Mouse (Mus musculus): Measurements from ENCODE around the gene Uox. TPM values are rescaled to one million over a fixed set of nuclear protein-coding genes. Genes with fewer than 3 reads are reported as not detected.
A peak's percentile ranks its signal among the peaks of the same experiment; 100 is the strongest.

Gene Uox
- total RNA-seq (2021), result 10 to 100 TPM in 1 of 2 experiments, under 1 TPM in 1; 0.76 to 23.6 TPM
- long read RNA-seq, experiment 1, transcript Uox-201 (8 exons, 2,737 nt), result major isoform, 22 of 24 reads
- long read RNA-seq, experiment 1, partial matches to known transcripts, result 0 of 24 reads
- long read RNA-seq, experiment 1, other reads (novel, unspliced or antisense), result 2 of 24 reads
- long read RNA-seq, experiment 2, result 0 reads

DNA sequence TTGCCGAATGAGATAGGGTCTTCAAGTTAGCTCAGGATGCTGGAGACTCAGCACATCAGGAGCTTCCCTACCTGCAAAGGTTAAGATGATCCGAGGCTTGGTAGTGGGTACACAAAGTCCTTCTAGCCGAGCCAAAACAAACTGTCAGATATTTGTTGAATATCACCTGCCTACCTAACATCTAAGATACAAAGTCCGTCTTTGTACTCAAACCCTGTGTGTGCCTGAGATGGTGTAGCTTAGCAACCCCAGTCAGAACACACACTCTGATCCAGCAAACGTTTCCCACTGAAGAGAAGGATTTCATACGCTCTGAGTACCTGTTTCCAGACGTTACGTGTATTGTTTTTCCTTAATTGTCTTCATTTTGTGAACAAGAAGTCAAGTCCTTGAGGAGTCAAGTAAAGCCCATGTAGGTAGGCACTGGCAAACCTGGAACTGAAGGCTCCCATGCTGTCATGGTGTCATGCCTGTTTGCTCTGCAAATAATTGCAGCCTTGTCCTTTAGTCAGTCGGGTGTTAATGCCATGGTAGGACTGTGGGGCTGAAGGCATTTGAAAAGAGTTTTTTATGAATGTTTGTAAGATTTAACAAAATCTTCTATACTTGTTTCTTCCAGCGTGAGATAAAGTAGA is at the start of gene Uox:
Gene Uox, plus strand, starts transcription at position 279 of the 635 bp plus-strand sequence.
- DNase-seq (ENCODE audit: low spot score in 2 of 2), result no peak

DNA sequence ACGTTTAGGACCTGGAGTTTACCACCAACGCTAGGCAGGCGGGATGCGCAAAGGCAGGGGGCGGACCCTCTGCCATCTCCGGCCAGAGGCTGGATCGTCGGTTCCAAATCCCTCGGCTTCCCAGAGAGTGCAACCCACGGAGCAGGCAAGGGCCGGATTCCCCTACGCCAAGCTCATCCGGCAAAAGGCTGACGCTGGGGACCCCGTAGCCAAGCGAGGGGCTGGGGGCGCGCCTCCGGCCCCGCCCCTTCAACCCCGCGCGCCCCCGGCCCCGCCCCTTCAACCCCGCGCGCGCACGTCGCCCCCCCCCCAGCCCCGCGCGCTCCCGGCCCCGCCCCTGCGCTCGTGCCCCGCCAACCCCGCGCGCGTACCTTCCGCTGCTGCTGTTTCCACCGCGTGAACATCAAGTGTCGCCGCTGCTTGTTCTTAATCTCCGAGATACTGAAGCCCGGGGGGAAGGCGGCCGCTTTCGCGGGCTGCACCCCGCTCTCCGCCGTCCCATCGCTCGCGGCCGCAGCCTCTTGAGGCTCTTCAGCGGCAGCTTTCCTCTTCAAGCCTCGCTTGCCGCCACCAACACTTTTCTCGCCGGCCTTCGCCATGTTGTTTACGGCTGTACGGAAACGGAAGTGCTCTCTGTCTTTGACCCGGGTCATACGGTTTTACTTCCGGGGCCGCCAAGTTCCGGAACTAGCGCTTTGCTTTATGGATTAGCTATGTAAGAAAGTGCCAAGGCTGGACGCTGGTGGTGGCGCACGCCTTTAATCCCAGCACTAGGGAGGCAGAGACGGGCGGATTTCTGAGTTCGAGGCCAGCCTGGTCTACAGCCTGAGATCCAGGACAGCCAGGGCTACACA is 49.2 kb upstream of the Uox start, which contains the start of gene Rpf1:
Gene Rpf1, minus strand, starts transcription at position 632 of the 854 bp plus-strand sequence.
- peak; percentile 72 to 77 for DNase-seq (ENCODE audit: low spot score in 2 of 2)

DNA sequence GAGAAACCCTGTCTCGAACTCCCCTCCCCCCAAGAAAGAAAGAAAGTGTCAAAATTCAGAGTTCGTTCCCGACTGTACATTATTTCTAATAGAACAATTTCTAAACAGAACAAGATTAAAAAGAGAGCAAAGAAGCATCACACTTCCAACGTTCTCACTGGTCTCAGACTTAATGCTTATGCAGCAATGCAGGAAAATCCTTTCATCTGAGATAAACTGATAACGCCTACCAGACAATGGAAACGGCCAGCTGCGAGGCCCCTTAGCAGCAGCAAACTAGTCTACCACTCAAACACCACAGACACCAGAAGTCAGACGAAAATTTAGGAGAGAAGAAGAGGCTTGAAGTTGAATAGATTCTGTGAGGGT is 48.6 kb upstream of the Uox start:
- no peak for DNase-seq (ENCODE audit: low spot score in 2 of 2)

DNA sequence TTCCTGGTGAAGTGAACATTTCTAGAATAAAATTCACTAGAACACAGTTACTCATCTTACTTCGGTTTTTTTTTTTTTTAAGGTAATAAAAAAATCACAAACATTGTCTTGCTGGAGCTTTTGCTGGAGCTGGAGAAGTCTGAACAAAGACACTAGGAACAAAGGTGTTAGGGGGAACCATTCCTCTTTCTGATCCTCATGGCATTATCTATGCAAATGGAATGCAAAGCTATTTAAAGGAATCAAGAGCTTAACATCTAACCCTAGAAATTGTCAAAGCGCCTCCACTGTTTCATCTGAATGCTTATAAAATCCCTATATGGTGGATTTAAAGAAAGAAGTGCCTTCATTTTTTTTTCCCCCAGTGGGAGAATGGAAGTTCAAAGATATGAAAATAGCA is 41.9 kb upstream of the Uox start:
- no peak for DNase-seq (ENCODE audit: low spot score in 2 of 2)

DNA sequence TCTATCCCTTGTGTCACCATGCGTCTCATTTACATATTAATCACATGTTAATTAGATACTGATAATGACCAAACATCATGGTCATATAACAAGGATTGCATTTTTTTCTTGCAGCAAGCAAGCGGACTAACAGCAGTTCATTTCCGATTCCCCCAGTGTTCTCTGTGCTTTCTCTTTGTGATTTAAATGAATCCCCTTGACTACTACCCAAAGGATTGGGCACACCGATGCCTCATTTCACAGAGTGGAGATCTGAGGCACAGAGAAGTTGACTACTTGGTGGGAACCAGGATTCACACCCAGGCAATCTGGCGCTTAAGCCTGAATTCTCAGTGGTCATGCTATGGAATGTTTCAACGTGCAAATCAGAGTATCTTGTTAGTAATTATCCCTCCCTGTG is 35.2 kb upstream of the Uox start:
- no peak for DNase-seq (ENCODE audit: low spot score in 2 of 2)

DNA sequence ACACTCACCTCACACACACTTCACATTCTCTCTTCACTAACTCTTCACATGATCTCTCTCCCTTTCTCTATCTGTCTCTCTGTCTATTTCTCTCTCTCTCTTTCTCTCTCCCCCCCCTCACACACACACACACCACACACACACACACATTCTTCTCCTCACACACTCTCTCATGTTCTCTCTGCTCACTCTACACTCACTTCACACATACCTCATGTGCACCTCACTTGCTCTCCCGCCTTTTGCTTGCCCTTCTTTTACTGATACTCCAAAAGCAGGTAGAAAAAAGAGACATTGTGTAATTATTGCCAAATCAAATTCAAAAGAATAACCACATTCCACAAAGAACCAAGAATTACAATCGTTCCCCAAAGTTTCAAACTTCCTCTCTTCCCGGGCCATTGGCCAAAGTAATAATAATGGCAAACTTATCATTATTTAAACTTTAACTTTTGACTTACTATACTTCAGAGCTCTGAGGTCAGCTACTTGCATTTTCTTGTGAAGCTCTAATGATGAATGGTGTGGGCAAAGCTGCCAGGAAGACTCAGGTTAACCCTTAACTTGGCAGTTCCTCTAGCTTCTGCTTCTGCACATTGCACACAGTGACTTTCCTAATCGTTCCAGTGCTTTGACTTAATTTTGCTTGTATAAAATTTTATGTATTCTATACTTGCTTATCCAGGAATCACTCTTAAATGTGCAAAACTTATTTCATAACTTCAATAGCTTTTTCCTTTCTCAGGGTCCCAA is 29.5 kb upstream of the Uox start:
- no peak for DNase-seq (ENCODE audit: low spot score in 2 of 2)

DNA sequence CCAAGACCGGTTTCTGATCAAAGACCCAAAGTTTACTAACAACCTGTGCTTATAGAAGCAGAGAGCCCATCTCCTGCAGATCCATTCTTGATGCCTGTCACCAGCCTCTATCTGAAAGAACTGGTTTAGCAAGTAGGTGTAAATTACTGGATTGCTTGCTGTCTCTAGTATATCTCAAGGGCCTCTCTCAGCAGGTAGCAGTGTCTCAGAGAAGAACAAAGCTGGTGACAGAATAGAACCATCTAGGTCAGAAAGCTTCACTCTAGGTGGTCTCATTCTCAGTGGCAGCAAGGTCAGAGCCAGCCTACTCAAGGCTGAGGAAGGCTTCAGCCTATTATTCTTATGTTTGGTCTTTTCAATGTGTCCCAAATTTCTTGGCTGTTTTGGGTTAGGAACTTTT is 26.6 kb upstream of the Uox start:
- no peak for DNase-seq (ENCODE audit: low spot score in 2 of 2)

DNA sequence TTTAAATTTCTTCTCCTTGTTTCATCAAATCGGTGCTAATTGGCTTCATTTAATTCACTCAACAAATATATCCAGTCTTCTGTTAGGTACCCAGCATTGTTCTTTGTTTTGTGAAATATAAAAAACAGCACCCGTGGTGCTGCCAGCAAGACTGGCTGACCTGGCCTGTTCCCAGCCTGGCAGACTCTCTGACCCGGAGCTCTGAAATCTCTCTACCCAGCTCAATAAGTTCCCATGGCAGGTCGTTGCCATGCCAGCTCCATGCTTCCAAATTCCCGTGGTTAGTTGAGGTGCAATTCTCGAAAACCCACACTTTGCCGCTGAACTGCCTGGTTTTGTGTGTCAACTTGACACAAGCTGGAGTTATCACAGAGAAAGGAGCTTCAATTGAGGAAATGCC is 15.4 kb upstream of the Uox start:
- no peak for DNase-seq (ENCODE audit: low spot score in 2 of 2)

DNA sequence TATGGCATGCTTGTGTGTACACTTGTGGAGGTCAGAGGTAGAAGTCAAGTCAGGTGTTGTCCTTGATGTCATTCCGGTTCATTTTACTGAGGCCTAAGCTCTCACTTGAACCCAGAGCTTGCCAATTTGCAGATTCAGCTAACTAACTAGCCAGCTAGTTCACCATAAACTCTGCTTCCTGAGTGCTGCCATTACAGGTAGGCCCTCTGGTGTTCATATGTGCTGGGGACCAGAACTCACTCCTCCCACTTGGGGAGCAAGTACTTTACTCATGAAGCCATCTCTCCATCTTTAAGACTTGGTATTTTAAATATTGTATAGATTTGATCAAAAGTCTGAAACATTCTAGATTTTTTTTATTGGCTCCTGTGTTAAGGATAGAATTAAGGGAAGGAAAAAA is 13.7 kb upstream of the Uox start:
- no peak for DNase-seq (ENCODE audit: low spot score in 2 of 2)

DNA sequence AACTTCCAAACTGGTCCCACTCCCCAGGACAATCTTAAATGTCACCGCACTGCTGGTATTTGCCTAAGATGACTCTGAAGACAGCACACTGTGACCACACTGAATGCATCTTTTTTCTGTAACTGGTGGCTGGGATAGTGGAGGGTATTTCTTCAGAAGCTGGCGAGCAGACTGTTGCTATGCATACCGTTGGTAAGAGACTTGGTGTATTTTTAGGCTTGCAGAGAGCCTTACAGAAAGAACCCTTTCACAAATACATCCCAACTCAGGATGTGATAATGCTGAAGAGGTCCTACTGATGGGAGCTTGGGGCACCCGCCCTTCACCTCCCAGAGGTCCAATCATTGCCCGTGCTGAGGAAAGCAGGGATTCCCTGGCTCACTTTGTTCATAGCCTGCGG is 12.7 kb upstream of the Uox start:
- DNase-seq (ENCODE audit: low spot score in 2 of 2), result no peak

DNA sequence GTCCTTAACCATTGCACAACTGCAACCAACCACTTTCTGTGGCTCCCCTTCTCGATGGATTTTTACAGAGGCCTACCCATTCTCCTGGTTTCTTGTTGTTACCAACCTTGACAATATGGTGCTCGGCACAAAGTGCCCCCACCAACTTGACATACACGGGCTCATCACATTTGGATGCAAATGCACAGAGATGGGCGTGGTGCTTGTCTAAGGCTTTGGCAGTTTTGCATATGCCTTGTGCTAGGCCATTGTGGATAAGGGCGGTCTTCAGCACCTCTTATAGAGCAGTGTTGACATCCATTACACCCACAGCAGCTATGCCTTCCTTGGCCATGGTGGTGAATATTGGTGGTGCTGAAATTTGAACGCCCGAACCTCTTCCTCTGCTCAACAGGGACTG is 7.3 kb upstream of the Uox start:
- DNase-seq (ENCODE audit: low spot score in 2 of 2), result no peak

DNA sequence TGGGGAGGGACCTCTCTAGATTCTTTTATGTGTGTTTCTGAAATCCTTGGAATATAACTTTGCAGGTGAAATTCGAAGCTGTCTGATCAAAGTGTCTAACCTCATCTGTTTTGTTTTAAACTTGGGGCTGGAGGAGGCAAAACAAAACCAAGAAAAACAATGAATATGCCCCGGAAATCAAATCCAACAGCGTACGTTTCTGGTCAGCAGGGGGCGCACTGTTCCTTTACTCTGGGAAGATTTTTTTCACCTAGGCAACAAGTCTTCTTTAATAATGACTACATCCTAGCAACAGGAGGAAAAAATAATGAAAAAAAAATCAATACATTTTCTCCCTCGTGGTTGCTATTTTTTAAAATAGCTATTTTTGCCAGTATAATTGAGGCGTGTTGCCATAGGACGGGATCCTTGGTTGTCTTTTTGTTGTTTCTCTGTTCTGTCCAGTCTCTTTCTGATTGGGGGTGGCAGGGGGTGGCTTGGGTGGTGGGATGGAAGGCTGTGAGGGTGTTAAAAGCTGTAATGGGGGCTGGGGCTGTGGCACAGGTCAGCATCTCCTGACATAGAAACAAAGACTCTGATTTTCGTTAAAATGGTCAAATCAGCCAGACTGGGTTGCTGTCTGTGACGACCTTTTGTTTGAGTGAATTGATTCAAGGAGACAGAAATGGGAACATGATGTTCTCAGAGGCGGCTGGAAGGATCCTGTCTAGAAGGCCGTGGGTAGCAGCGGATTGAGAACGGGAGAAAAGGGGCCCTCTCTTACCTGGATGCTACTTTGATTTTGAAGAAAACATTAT is 5.8 kb upstream of the Uox start:
- peak; percentile 48 to 54 for DNase-seq (ENCODE audit: low spot score in 2 of 2)

DNA sequence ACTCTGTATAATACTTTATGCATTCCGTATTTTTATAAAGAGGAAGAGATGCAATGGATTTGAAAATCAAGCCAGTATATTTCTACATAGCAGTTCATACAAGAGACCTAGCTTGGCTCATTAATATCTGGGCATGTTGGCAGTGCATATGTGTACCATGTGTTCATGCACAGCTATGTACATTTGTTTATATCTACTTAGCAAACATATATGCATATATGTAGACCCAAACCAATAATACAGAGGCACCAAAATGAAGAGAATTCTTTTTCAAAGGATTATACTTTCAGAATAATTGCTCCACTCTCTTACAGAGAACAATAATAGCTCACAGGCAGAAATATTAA is 5.2 kb upstream of the Uox start:
- DNase-seq (ENCODE audit: low spot score in 2 of 2), result no peak

DNA sequence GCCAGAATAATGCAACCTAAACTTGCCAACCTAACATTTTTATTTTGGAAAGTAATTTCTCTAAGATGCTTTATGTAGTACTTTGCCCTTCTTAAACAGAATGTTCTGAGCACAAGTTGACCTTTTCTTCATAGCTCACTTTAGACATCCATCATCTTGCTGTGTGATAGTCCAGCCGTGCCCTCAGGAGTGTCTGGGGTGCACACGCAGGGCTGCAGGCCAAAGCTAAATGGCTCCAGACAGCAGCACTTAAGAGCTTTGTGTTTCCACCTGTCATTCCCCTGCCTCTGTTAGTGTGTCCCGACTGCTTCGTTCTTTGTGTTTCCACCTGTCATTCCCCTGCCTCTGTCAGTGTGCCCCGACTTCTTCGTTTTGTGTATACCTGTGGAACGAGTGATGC is 2.9 kb upstream of the Uox start:
- DNase-seq (ENCODE audit: low spot score in 2 of 2), result no peak

DNA sequence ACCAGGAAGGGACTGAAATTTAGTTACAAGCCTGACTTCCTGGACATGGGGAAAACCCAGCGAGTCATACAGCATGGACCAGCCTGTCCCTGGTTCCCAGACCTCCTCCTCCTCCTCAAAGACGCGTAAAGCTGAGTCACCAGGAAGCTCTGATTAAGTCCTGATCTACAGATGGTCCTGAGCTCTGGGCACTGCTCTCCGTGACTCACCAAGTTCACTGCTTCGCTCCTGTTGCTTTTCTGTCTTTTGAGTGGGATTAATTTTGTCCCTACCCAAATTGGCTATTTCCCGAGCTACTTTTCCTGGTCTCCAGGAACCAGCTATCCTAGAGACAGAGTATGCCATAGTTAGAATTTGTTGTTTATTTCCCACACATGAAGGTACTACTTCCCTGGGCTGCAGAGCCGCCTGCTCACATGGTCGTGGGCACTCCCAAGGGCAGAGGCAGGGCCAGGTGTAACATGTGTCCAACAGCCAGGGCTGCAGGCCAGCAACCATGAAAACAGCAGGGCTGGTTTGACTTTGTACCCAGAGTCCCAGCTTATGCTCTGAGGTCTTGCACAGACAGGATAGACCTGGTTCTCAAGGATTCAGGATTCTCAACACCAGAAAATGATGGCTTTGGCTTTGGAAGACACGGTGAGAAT is 2.2 kb upstream of the Uox start:
- DNase-seq (ENCODE audit: low spot score in 2 of 2), result no peak

DNA sequence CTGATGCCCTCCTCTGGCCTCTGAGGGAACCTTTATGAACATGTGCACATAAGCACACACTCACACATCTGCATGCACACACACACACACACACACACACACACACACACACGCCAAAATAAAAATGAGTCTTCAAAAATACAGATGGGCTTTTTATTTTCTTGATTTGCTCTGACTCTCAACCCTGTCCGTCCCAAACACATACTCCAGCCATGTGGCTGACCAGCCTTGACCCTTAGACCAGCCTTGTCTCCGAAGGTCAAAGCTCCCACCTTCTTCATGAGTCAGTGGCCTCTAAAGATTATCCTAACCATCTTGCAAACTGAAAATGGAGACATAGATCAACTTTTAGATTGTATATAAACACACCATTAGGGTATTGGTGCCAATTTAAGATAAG is 632 bp upstream of the Uox start:
- DNase-seq (ENCODE audit: low spot score in 2 of 2), result no peak

DNA sequence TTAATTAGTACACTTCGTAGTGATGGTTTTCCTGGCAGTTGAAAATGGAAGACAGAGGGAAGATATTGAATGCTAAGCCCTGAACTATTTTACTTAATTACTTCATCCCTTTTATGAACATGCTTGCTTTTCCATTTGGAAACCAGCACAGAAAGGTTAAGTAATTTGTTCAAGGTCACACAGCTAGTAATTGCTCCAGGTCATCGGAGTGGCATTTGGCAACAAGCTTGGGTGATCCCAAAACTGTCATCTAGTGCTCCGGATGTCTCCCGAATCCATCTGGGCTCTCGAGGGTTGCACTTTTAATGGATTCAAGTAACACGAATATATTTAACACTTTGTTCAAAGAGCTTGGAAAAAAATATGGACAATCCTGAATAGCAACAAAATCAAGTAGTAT is 713 bp downstream of the Uox start:
- DNase-seq (ENCODE audit: low spot score in 2 of 2), result no peak

DNA sequence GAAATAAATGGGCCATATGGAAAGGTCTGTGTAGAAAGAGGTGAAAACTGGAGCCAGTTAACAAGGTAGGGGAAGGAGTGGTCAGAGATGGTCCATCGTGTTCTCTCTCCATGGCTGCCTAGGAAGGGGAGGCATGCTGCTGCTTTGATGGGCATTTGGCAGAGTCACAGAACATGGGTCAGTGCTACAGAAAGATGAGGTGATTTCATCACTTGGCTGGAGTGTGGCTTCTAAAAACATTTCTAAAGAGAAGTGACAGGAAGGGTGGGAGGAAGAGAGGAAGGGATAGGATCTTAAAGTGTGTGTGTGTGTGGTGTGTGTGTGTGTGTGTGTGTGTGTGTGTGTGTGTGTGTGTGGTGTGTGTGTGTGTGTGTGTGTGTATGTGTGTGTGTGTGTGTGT is 1.1 kb downstream of the Uox start:
- no peak for DNase-seq (ENCODE audit: low spot score in 2 of 2)

DNA sequence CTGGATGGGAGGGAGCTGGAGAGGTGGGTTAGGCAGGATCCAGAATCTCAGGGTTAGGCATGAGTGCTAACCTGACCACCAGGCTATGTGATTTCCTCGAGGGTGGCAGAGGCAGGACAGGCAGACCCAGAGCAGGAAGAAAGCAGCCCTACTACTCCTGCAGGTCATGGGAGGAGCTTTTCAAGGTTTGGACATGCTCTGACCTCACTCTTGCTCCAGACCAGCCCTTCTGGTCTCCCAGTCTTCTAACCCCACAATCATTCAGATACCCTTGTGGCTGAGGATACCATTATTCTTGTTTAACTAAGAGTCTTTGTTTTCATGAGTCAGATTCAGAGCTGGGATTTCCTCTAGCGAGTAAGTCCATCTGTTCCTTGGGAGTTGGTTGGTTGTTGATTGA is 7.4 kb downstream of the Uox start:
- no peak for DNase-seq (ENCODE audit: low spot score in 2 of 2)

DNA sequence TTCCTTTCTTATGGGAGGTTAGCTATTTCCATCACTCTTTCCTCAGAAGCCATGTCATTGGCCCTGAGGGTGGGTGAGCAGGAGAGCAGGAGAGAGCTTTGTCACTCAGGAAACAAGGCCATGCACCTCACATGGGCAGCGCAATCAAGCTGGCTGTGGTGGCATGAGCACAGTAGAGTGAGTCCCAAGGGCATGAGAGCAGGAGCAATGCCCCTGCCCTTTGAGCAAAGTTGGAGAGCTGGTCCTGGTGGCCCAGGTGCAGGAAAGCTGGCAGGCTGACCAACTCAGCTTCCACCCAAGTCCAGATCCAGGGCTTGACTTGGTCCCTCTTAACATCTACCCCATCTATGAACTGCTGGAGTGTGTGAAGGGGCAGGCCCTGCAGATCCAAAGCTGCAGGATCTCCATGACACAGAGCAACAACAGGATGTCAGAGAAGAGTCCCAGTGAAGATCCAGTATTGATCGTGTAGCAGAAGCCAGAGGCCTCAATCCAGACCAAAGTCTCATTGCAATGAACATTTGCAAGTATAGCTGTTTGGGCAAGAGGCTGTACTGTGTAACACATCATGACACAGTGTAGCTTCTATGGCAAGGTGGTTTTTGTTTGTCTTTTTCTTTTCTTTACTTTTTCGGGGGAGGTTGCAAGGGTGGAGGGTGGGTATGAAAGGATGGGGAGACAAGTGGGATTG is 10.0 kb downstream of the Uox start:
- DNase-seq (ENCODE audit: low spot score in 2 of 2), result no peak

All from adrenal gland, postnatal 4 days (tissue).